Mouse (Mus musculus): Measurements from ENCODE around the gene Usp21. TPM values are rescaled to one million over a fixed set of nuclear protein-coding genes. Genes with fewer than 3 reads are reported as not detected.
"Not testable (repeated sequence)": the region's sequence is repeated elsewhere in the genome, so short reads cannot be mapped to it uniquely, and the experiment has no call there.

Usp21 gene
- polyA plus RNA-seq, 1 experiment from 2014 or later, result 119 TPM

DNA sequence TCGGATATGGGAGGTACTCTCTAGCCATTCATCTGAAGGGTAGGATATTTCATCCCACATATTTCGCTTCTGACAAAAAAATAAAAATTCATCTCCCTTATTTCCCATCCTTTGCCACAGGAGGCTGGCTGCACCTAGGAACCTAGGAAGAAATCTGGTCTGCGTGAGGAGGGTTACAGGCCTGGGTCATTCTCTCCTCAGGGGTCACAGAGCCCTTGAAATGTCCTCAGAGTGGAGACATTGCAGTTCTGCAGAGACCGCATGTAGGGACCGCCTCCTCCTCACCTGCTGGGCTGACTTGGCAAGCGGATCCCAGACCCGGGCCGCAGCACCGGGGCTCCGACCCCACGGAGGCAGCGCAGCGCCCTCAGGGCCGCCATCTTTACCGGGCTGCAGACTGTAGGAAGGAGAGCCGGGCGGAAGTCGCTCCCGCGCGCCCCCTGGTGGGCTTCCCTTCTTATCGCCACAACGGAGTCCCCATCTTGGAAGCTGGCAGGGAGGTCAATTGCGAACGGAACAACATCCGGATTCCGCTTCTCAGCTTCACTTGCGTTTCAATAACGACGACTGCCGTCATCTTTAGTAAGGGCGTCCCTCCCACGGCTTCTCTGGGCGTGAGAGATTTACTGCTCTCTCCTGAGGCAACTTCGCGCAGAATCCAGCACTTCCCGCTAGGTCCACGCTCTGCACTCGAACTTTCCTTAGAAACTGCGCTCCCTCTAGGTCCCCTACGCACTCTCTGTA, 40.9 kb downstream of the Usp21 start:
- peak overlapping the region; percentile 81 for H3K9ac ChIP-seq
- H3K36me3 ChIP-seq (replicated peaks), result peaks cover 3% of the 10 kb centered on the region; the same call in 1 of the 2 replicates
- under 1% methylated on average over 41 of the region's 41 CpGs for WGBS
- peak; percentile 94 for ATAC-seq (replicated peaks)
- no peaks in the 10 kb centered on the region for H3K9me3 ChIP-seq
- H3K4me2 ChIP-seq, result peak overlapping the region; percentile 75
- peak overlapping the region; percentile 66 for H3K4me3 ChIP-seq
- H3K27ac ChIP-seq, result peak overlapping the region; percentile 75
- H3K27me3 ChIP-seq (replicated peaks), result no peaks in the 10 kb centered on the region
- peaks cover 44% of the 10 kb centered on the region for H3K4me1 ChIP-seq

GRCm38 (mm10) chr1:171245353-171245752, 42.4 kb downstream of the Usp21 start:
- H3K4me2 ChIP-seq, result no peak overlapping the region
- peaks cover 10% of the 10 kb centered on the region; the same call in 1 of the 2 replicates for H3K36me3 ChIP-seq (replicated peaks)
- H3K4me3 ChIP-seq, result no peak overlapping the region
- H3K27ac ChIP-seq, result no peak overlapping the region
- H3K9ac ChIP-seq, result no peak overlapping the region
- H3K4me1 ChIP-seq, result peaks cover 28% of the 10 kb centered on the region
- no peak for ATAC-seq (replicated peaks)
- no peaks in the 10 kb centered on the region for H3K27me3 ChIP-seq (replicated peaks)
- WGBS, result 96% methylated on average over 8 of the region's 8 CpGs
- H3K9me3 ChIP-seq, result no peaks in the 10 kb centered on the region

DNA sequence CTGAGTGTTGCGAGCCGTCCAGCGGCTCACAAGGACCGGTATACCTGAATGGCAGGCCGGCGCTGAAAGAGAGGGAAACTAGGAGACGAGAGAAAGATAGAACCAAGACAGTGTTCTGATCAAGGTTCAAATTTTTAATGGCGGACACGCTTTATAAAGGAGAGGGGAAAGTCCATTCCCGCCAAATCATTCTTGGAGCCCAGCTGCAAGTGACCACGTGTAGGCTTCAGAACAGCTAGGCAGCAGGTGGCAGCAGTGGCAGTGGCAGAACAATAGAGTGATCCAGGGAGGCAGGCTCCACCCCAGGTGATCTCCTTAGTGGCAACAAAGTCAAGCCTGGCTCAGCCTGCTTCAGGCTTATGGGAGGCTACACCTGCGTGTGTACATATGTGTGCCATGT, 45.8 kb downstream of the Usp21 start:
- not testable (repeated sequence) for H3K9me3 ChIP-seq
- peaks cover 38% of the 10 kb centered on the region; the same call in 1 of the 2 replicates for H3K36me3 ChIP-seq (replicated peaks)

GRCm38 (mm10) chr1:171240911-171241310, 46.9 kb downstream of the Usp21 start:
- Histone ChIP-seq H3K36me3 (replicated peaks) (peaks cover 46% of the 10 kb centered on the region; the same call in 1 of the 2 replicates), H3K27ac (no peak overlapping the region), H3K9ac (no peak overlapping the region), H3K4me2 (no peak overlapping the region), H3K27me3 (replicated peaks) (no peaks in the 10 kb centered on the region), H3K4me1 (peaks cover 9% of the 10 kb centered on the region), H3K4me3 (no peak overlapping the region), H3K9me3 (no peaks in the 10 kb centered on the region)
- WGBS, result 93% methylated on average over 10 of the region's 10 CpGs
- no peak for ATAC-seq (replicated peaks)

More for the DNA sequence above, 45.8 kb downstream of the Usp21 start:
- not testable (repeated sequence) for H3K27ac ChIP-seq; H3K4me2 ChIP-seq; H3K9ac ChIP-seq; H3K4me3 ChIP-seq; ATAC-seq (replicated peaks); H3K27me3 ChIP-seq (replicated peaks)
- H3K4me1 ChIP-seq, result peaks cover 15% of the 10 kb centered on the region
- WGBS, result 86% methylated on average over 12 of the region's 12 CpGs

GRCm38 (mm10) chr1:171239992-171240744, 47.6 kb downstream of the Usp21 start:
- Histone ChIP-seq H3K4me1 (0 out of 2 replicates have a peak, but pooled peaks cover 3% of the 10 kb centered on the region), H3K4me3 (no peak overlapping the region)
- 85% methylated on average over 15 of the region's 15 CpGs for WGBS

DNA sequence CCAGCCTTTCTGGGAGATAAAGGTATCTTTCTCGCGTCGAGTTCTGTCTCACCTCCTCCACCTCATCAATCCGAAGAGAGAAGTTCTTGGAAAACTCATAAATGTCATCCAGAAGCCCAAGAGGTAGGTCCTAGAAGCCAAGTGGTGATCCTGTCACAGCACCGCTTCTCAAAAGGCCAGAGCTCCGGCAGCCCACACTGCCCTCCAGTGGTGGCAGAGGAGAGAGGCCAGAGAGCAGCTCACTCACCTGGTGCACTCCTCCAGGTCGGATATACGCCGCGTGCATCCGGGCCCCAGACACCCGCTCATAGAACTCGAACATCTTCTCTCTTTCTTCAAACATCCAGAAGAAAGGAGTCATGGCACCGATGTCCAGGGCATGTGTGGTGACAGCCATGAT, 49.3 kb downstream of the Usp21 start:
- H3K9me3 ChIP-seq, result no peaks in the 10 kb centered on the region
- no peak overlapping the region for H3K4me2 ChIP-seq
- 68% methylated on average over 14 of the region's 14 CpGs for WGBS
- peaks cover 69% of the 10 kb centered on the region for H3K36me3 ChIP-seq (replicated peaks)
- no peak overlapping the region for H3K4me3 ChIP-seq
- 0 out of 2 replicates have a peak, but pooled peaks have one; percentile 48 for ATAC-seq (replicated peaks)
- no peak overlapping the region for H3K9ac ChIP-seq
- 0 out of 2 replicates have a peak, but pooled peaks cover 3% of the 10 kb centered on the region for H3K4me1 ChIP-seq
- H3K27ac ChIP-seq, result no peak overlapping the region
- no peaks in the 10 kb centered on the region for H3K27me3 ChIP-seq (replicated peaks)

More at GRCm38 (mm10) chr1:171239992-171240744, 47.6 kb downstream of the Usp21 start:
- Histone ChIP-seq H3K27ac (no peak overlapping the region), H3K9me3 (no peaks in the 10 kb centered on the region), H3K36me3 (replicated peaks) (peaks cover 52% of the 10 kb centered on the region), H3K9ac (no peak overlapping the region), H3K4me2 (no peak overlapping the region), H3K27me3 (replicated peaks) (no peaks in the 10 kb centered on the region)
- no peak for ATAC-seq (replicated peaks)

DNA sequence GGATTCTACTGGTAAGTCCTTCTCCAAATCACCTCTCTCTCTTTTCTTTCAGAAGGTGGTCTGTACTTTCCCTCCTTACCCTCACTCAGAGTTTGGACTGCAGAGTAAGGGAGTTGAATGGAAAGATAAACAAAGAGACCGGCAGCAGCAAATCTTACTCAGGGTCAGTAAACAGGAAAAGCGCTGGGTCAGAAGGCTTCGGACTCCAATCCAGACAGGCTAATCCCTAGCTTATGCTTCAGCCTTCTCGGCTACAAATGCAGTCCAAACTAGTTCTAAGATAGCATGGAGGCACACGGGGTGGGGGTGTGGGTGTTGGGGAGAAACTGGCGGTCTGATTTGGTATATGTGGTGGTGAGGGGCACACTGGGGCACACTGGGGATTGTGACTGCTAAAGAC, 50.4 kb downstream of the Usp21 start:
- no peaks in the 10 kb centered on the region for H3K9me3 ChIP-seq
- WGBS, result 80% methylated on average over 6 of the region's 6 CpGs
- ATAC-seq (replicated peaks), result no peak

GRCm38 (mm10) chr1:171235791-171236190, 52.0 kb downstream of the Usp21 start:
- Histone ChIP-seq H3K4me2 (no peak overlapping the region), H3K9me3 (no peaks in the 10 kb centered on the region), H3K9ac (no peak overlapping the region), H3K27me3 (replicated peaks) (no peaks in the 10 kb centered on the region), H3K27ac (no peak overlapping the region), H3K36me3 (replicated peaks) (peaks cover 63% of the 10 kb centered on the region), H3K4me3 (no peak overlapping the region), H3K4me1 (0 out of 2 replicates have a peak, but pooled peaks cover 3% of the 10 kb centered on the region)
- 88% methylated on average over 4 of the region's 4 CpGs for WGBS
- ATAC-seq (replicated peaks), result no peak

More for the DNA sequence above, 50.4 kb downstream of the Usp21 start:
- H3K4me2 ChIP-seq, result no peak overlapping the region
- H3K4me3 ChIP-seq, result no peak overlapping the region
- 0 out of 2 replicates have a peak, but pooled peaks cover 3% of the 10 kb centered on the region for H3K4me1 ChIP-seq
- no peak overlapping the region for H3K27ac ChIP-seq
- H3K27me3 ChIP-seq (replicated peaks), result no peaks in the 10 kb centered on the region
- no peak overlapping the region for H3K9ac ChIP-seq
- peaks cover 67% of the 10 kb centered on the region for H3K36me3 ChIP-seq (replicated peaks)

- 95% methylated on average over 4 of the region's 4 CpGs for WGBS
- H3K4me3 ChIP-seq, result no peak overlapping the region
- H3K9ac ChIP-seq, result no peak overlapping the region
- peaks cover 52% of the 10 kb centered on the region for H3K36me3 ChIP-seq (replicated peaks)
- no peaks in the 10 kb centered on the region for H3K4me1 ChIP-seq
- no peak overlapping the region for H3K4me2 ChIP-seq
- no peak for ATAC-seq (replicated peaks)
- no peaks in the 10 kb centered on the region for H3K27me3 ChIP-seq (replicated peaks)
- no peaks in the 10 kb centered on the region for H3K9me3 ChIP-seq
- no peak overlapping the region for H3K27ac ChIP-seq
Measured at GRCm38 (mm10) chr1:171234538-171234937, 53.3 kb downstream of the Usp21 start.

- WGBS, result 95% methylated on average over 14 of the region's 14 CpGs
- no peaks in the 10 kb centered on the region for H3K27me3 ChIP-seq (replicated peaks)
- H3K27ac ChIP-seq, result no peak within 1 kb of the TSS
- no peak within 1 kb of the TSS for H3K9ac ChIP-seq
- no peaks in the 10 kb centered on the region for H3K9me3 ChIP-seq
- H3K4me2 ChIP-seq, result no peak within 1 kb of the TSS
- no peak within 1 kb of the TSS for H3K4me3 ChIP-seq
- H3K4me1 ChIP-seq, result no peaks in the 10 kb centered on the region
- no peak for ATAC-seq (replicated peaks)
- H3K36me3 ChIP-seq (replicated peaks), result peaks cover 52% of the 10 kb centered on the region
Measured at GRCm38 (mm10) chr1:171234126-171234525, 53.7 kb downstream of the Usp21 start, which contains the start of gene Fcer1g. Gene Fcer1g (minus strand): TSS chr1:171234365.

DNA sequence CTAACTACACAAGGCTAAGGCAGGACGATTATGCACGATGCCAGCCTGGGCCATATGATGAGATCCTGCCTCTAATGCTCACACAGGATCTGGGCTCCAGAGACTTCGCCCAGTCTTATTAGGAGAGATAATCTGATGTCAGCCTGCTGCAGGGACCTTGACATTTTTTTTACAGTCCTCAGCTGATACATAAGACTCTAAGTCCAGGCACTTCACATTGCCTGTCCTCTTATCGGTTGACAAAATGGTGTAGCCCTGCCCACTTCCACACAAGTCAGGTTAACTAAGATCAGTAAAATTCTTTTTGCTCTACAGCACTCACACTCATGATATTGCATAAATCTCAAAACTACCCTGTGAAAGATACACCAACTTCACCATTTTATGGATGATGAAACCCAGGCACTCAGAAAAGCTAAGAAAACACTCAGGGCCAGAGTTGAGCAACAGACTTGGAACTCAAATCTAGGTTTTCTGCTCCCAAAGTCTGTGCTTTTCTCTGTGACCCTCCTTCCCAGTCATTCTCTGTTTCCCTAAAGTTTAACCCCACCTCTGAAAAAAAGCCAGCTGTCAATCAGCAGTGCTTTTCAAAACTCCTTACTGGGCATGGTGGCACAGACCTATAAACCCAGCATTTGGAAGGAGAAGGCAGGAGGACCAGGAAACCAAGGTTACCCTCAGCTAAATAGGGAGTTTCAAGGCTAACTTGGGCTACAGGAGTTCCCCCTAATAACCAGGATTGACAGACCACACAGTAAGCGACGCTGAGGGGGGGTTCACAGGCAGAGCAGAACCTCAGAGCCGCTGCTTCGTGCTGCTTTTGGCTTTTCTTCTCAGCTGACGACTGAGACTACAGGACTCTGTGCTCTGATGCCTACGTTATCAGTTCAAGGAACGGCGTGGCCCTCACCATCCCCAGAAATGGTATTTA, 54.7 kb downstream of the Usp21 start:
- no peaks in the 10 kb centered on the region for H3K27me3 ChIP-seq (replicated peaks)
- 81% methylated on average over 12 of the region's 12 CpGs for WGBS
- no peak overlapping the region for H3K9ac ChIP-seq

More for the DNA sequence above, 54.7 kb downstream of the Usp21 start:
- Histone ChIP-seq H3K4me2 (no peak overlapping the region), H3K4me1 (no peaks in the 10 kb centered on the region), H3K4me3 (no peak overlapping the region), H3K9me3 (no peaks in the 10 kb centered on the region), H3K36me3 (replicated peaks) (peaks cover 43% of the 10 kb centered on the region), H3K27ac (no peak overlapping the region)
- no peak for ATAC-seq (replicated peaks)

Measured in midbrain, embryonic 15.5 days (tissue).